11 mouse cellular contexts compared by ENCODE assay signal in the genomic region with DNA sequence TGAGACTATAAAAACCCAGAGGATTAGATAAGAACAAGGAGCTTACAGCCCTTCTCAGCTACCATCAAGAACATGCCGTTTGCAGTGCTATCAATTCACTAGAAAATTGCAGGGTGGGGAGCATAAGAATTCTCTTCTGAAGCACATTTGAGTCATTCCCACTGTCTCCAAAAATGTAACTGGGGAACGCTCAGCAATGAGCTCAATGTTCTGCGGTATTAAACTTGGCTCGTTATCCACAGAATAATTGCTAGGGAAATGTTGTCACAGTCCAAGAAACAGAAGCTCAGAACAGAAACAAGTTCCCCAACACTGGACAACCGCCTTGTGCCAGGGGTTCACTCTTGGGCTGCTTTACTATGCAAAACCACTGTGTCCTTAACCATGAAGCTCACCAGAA.
"Had no signal": no experiment of that assay in that cellular context is flagged by ENCODE, and none has a peak within 500 bp of the region (broad histone marks: within the 10 kb centered on the region; RNA-seq: fewer than 3 reads in every experiment).

No protein-coding gene starts in this region.

- H3K4me3 ChIP-seq: limb, embryonic 10.5 days; liver, embryonic 15.5 days; midbrain, embryonic 13.5 days had no signal

- H3K27me3 ChIP-seq: liver, embryonic 15.5 days; midbrain, embryonic 13.5 days had no signal

- H3K4me2 ChIP-seq: liver, embryonic 11.5 days; liver, embryonic 15.5 days; midbrain, embryonic 13.5 days had no signal

- H3K4me1 ChIP-seq: limb, embryonic 10.5 days; liver, embryonic 15.5 days; midbrain, embryonic 13.5 days had no signal

- H3K9me3 ChIP-seq: limb, embryonic 10.5 days; liver, embryonic 15.5 days; midbrain, embryonic 13.5 days had no signal

- ATAC-seq: intestine, postnatal 0 days; lung, postnatal 0 days; midbrain, embryonic 13.5 days had no signal

- DNase-seq: kidney, postnatal 10 days; kidney, postnatal 4 days; lung, adult 2 months; lung, postnatal 36 days; thymus, postnatal 4 days had no signal

- H3K27ac ChIP-seq: limb, embryonic 10.5 days; liver, embryonic 15.5 days; midbrain, embryonic 13.5 days had no signal

- H3K9ac ChIP-seq: liver, embryonic 15.5 days; midbrain, embryonic 13.5 days had no signal

- H3K36me3 ChIP-seq: limb, embryonic 10.5 days; liver, embryonic 15.5 days; midbrain, embryonic 13.5 days had no signal
